Mouse (Mus musculus): ENCODE measurements around the gene Pramel7. TPM values are rescaled to one million over a fixed set of nuclear protein-coding genes. Genes with fewer than 3 reads are reported as not detected.

The Pramel7 gene
- polyA plus RNA-seq, 1 experiment = not detected

GRCm38 (mm10) chr2:87506265-87506664 lies 9.4 kb upstream of the Pramel7 start, which contains the start of gene Pramel6:
TSS of gene Pramel6 (plus strand) at chr2:87506565.
- no peak for TF ChIP-seq CTCF (IDR thresholded peaks at IDR 0.05; ENCODE audit: insufficient read depth, low read depth, low read length)
- TF ChIP-seq POLR2A (IDR thresholded peaks at IDR 0.05; ENCODE audit: insufficient read depth, low read depth, low read length) = no peak
- 90% methylated on average over 6 of the region's 6 CpGs for WGBS
- Histone ChIP-seq H3K4me1 (ENCODE audit: control insufficient read depth, insufficient read depth, low read length) (no peaks in the 10 kb centered on the region), H3K4me3 (ENCODE audit: insufficient read depth, low read depth, low read length) (no peak within 1 kb of the TSS), H3K27ac (ENCODE audit: insufficient read depth, low read depth, low read length) (no peak within 1 kb of the TSS)

GRCm38 (mm10) chr2:87482276-87482675 lies 14.6 kb downstream of the Pramel7 start:
- TF ChIP-seq POLR2A (IDR thresholded peaks at IDR 0.05; ENCODE audit: insufficient read depth, low read depth, low read length) (no peak), CTCF (IDR thresholded peaks at IDR 0.05; ENCODE audit: insufficient read depth, low read depth, low read length) (no peak)
- Histone ChIP-seq H3K27ac (ENCODE audit: insufficient read depth, low read depth, low read length) (no peak overlapping the region), H3K4me3 (ENCODE audit: insufficient read depth, low read depth, low read length) (no peak overlapping the region), H3K4me1 (ENCODE audit: control insufficient read depth, insufficient read depth, low read length) (no peaks in the 10 kb centered on the region)
- WGBS = 73% methylated on average over 2 of the region's 2 CpGs

GRCm38 (mm10) chr2:87481158-87481557 lies 15.7 kb downstream of the Pramel7 start:
- no peak for TF ChIP-seq CTCF (IDR thresholded peaks at IDR 0.05; ENCODE audit: insufficient read depth, low read depth, low read length)
- TF ChIP-seq POLR2A (IDR thresholded peaks at IDR 0.05; ENCODE audit: insufficient read depth, low read depth, low read length) = no peak
- Histone ChIP-seq H3K27ac (ENCODE audit: insufficient read depth, low read depth, low read length) (no peak overlapping the region), H3K4me1 (ENCODE audit: control insufficient read depth, insufficient read depth, low read length) (no peaks in the 10 kb centered on the region), H3K4me3 (ENCODE audit: insufficient read depth, low read depth, low read length) (no peak overlapping the region)
- 89% methylated on average over 4 of the region's 4 CpGs for WGBS

GRCm38 (mm10) chr2:87480207-87480606 lies 16.7 kb downstream of the Pramel7 start:
- no peak overlapping the region for H3K4me3 ChIP-seq (ENCODE audit: insufficient read depth, low read depth, low read length)
- no peak for TF ChIP-seq CTCF (IDR thresholded peaks at IDR 0.05; ENCODE audit: insufficient read depth, low read depth, low read length)
- TF ChIP-seq POLR2A (IDR thresholded peaks at IDR 0.05; ENCODE audit: insufficient read depth, low read depth, low read length) = no peak
- no peaks in the 10 kb centered on the region for H3K4me1 ChIP-seq (ENCODE audit: control insufficient read depth, insufficient read depth, low read length)
- H3K27ac ChIP-seq (ENCODE audit: insufficient read depth, low read depth, low read length) = no peak overlapping the region

GRCm38 (mm10) chr2:87461769-87462168 lies 35.1 kb downstream of the Pramel7 start:
- WGBS = 88% methylated on average over 4 of the region's 4 CpGs
- Histone ChIP-seq H3K4me1 (ENCODE audit: control insufficient read depth, insufficient read depth, low read length) (no peaks in the 10 kb centered on the region), H3K27ac (ENCODE audit: insufficient read depth, low read depth, low read length) (no peak overlapping the region), H3K4me3 (ENCODE audit: insufficient read depth, low read depth, low read length) (no peak overlapping the region)
- no peak for TF ChIP-seq CTCF (IDR thresholded peaks at IDR 0.05; ENCODE audit: insufficient read depth, low read depth, low read length)
- TF ChIP-seq POLR2A (IDR thresholded peaks at IDR 0.05; ENCODE audit: insufficient read depth, low read depth, low read length) = no peak

GRCm38 (mm10) chr2:87453662-87454061 lies 43.2 kb downstream of the Pramel7 start, which contains the start of gene Olfr1126:
TSS of gene Olfr1126 (plus strand) at chr2:87453962.
- Histone ChIP-seq H3K27ac (ENCODE audit: insufficient read depth, low read depth, low read length) (no peak within 1 kb of the TSS), H3K4me1 (ENCODE audit: control insufficient read depth, insufficient read depth, low read length) (no peaks in the 10 kb centered on the region), H3K4me3 (ENCODE audit: insufficient read depth, low read depth, low read length) (no peak within 1 kb of the TSS)
- TF ChIP-seq CTCF (IDR thresholded peaks at IDR 0.05; ENCODE audit: insufficient read depth, low read depth, low read length) (no peak), POLR2A (IDR thresholded peaks at IDR 0.05; ENCODE audit: insufficient read depth, low read depth, low read length) (no peak)

Other genes with a start within 250 kb of the Pramel7 start
- not detected in 2 replicates for gene Olfr1115, start 249.1 kb downstream of the Pramel7 start, polyA plus RNA-seq (2012; ENCODE audit: insufficient read depth, insufficient read length, low replicate concordance, missing spikeins)
- gene Olfr1116, start 229.6 kb downstream of the Pramel7 start, polyA plus RNA-seq (2012; ENCODE audit: insufficient read depth, insufficient read length, low replicate concordance, missing spikeins) = not detected in 2 replicates
- not detected in 2 replicates for gene Olfr1118, start 189.5 kb downstream of the Pramel7 start, polyA plus RNA-seq (2012; ENCODE audit: insufficient read depth, insufficient read length, low replicate concordance, missing spikeins)
- gene Olfr1120, start 142.3 kb downstream of the Pramel7 start, polyA plus RNA-seq (2012; ENCODE audit: insufficient read depth, insufficient read length, low replicate concordance, missing spikeins) = not detected in 2 replicates
- not detected in 2 replicates for gene Olfr1121, start 127.2 kb downstream of the Pramel7 start, polyA plus RNA-seq (2012; ENCODE audit: insufficient read depth, insufficient read length, low replicate concordance, missing spikeins)
- not detected in 2 replicates for gene Olfr1122, start 111.2 kb downstream of the Pramel7 start, polyA plus RNA-seq (2012; ENCODE audit: insufficient read depth, insufficient read length, low replicate concordance, missing spikeins)
- gene Olfr1123, start 80.5 kb downstream of the Pramel7 start, polyA plus RNA-seq (2012; ENCODE audit: insufficient read depth, insufficient read length, low replicate concordance, missing spikeins) = not detected in 2 replicates
- gene Olfr1124, start 66.8 kb downstream of the Pramel7 start, polyA plus RNA-seq (2012; ENCODE audit: insufficient read depth, insufficient read length, low replicate concordance, missing spikeins) = not detected in 2 replicates
- gene Olfr1126, start 43.1 kb downstream of the Pramel7 start, polyA plus RNA-seq (2012; ENCODE audit: insufficient read depth, insufficient read length, low replicate concordance, missing spikeins) = not detected in 2 replicates
- gene Pramel6, start 9.5 kb upstream of the Pramel7 start, polyA plus RNA-seq (2012; ENCODE audit: insufficient read depth, insufficient read length, low replicate concordance, missing spikeins) = not detected in 2 replicates
- gene Olfr153, start 34.7 kb upstream of the Pramel7 start, polyA plus RNA-seq (2012; ENCODE audit: insufficient read depth, insufficient read length, low replicate concordance, missing spikeins) = not detected in 2 replicates
- not detected in 2 replicates for gene Olfr1128, start 48.4 kb upstream of the Pramel7 start, polyA plus RNA-seq (2012; ENCODE audit: insufficient read depth, insufficient read length, low replicate concordance, missing spikeins)
- gene Olfr1129, start 76.8 kb upstream of the Pramel7 start, polyA plus RNA-seq (2012; ENCODE audit: insufficient read depth, insufficient read length, low replicate concordance, missing spikeins) = not detected in 2 replicates
- gene Olfr1130, start 109.1 kb upstream of the Pramel7 start, polyA plus RNA-seq (2012; ENCODE audit: insufficient read depth, insufficient read length, low replicate concordance, missing spikeins) = not detected in 2 replicates
- not detected in 2 replicates for gene Olfr1131, start 130.0 kb upstream of the Pramel7 start, polyA plus RNA-seq (2012; ENCODE audit: insufficient read depth, insufficient read length, low replicate concordance, missing spikeins)
- not detected in 2 replicates for gene Olfr1132, start 140.4 kb upstream of the Pramel7 start, polyA plus RNA-seq (2012; ENCODE audit: insufficient read depth, insufficient read length, low replicate concordance, missing spikeins)
- not detected in 2 replicates for gene Olfr1133, start 150.3 kb upstream of the Pramel7 start, polyA plus RNA-seq (2012; ENCODE audit: insufficient read depth, insufficient read length, low replicate concordance, missing spikeins)
- gene Olfr1134, start 161.4 kb upstream of the Pramel7 start, polyA plus RNA-seq (2012; ENCODE audit: insufficient read depth, insufficient read length, low replicate concordance, missing spikeins) = not detected in 2 replicates
- gene Olfr1135, start 176.6 kb upstream of the Pramel7 start, polyA plus RNA-seq (2012; ENCODE audit: insufficient read depth, insufficient read length, low replicate concordance, missing spikeins) = not detected in 2 replicates
- gene Olfr1136, start 196.9 kb upstream of the Pramel7 start, polyA plus RNA-seq (2012; ENCODE audit: insufficient read depth, insufficient read length, low replicate concordance, missing spikeins) = not detected in 2 replicates
- not detected in 2 replicates for gene Olfr1137, start 216.1 kb upstream of the Pramel7 start, polyA plus RNA-seq (2012; ENCODE audit: insufficient read depth, insufficient read length, low replicate concordance, missing spikeins)
- not detected in 2 replicates for gene Olfr1138, start 242.9 kb upstream of the Pramel7 start, polyA plus RNA-seq (2012; ENCODE audit: insufficient read depth, insufficient read length, low replicate concordance, missing spikeins)
- not detected in 2 replicates for gene Olfr1140, start 246.7 kb upstream of the Pramel7 start, polyA plus RNA-seq (2012; ENCODE audit: insufficient read depth, insufficient read length, low replicate concordance, missing spikeins)

All from olfactory bulb, adult 2 months (tissue).